Mouse (Mus musculus) E14TG2a.4 (cell line): ENCODE measurements around the gene Atp9a.

Experiments used
- CTCF ChIP-seq: conservative IDR thresholded peaks from 2 replicates; pipeline ENCODE4 v1.5.1; 2014; ENCODE audit warnings: low read length
- NANOG ChIP-seq: IDR thresholded peaks from 2 replicates; pipeline ENCODE4 v1.6.1; 2014; ENCODE audit warnings: borderline replicate concordance, low read length, mixed read lengths
- POU5F1 ChIP-seq: IDR thresholded peaks from 2 replicates; pipeline ENCODE4 v1.6.1; 2014; ENCODE audit warnings: low read length, borderline replicate concordance

- TF ChIP-seq CTCF (no peak), NANOG (no peak), POU5F1 (no peak)
Measured at GRCm38 (mm10) chr2:168669762-168670161, 72.4 kb downstream of the Atp9a start.
